Mouse (Mus musculus) bone marrow, adult 2 months (tissue): ENCODE results near the gene Abce1. TPM values are rescaled to one million over a fixed set of nuclear protein-coding genes. Genes with fewer than 3 reads are reported as not detected.

Source experiments
- H3K27ac ChIP-seq: fragments of 200-500 bp; 2 replicates; pipeline ENCODE4 v1.5.1; 2012; ENCODE audit warnings: low read depth, mild to moderate bottlenecking, control low read depth, inconsistent platforms, low read length; ENCODE audit not compliant: control insufficient read depth, poor library complexity, insufficient read depth
- H3K4me1 ChIP-seq: fragments of 200-500 bp; 2 replicates; pipeline ENCODE4 v1.6.1; 2011; ENCODE audit warnings: low read length; ENCODE audit not compliant: control insufficient read depth, insufficient read depth
- H3K4me3 ChIP-seq: fragments of 200-500 bp; replicated peaks from 2 replicates; pipeline ENCODE3; 2011; ENCODE audit warnings: mild to moderate bottlenecking, low read depth, low read length, control low read depth; ENCODE audit not compliant: control insufficient read depth
- CTCF ChIP-seq: fragments of 200-500 bp; IDR thresholded peaks from 2 replicates; pipeline ENCODE4 v1.5.1; 2011; ENCODE audit warnings: low read length, control low read depth; ENCODE audit not compliant: control insufficient read depth, insufficient read depth
- POLR2A ChIP-seq: fragments of 200-500 bp; IDR thresholded peaks from 2 replicates; pipeline ENCODE4 v1.6.1; 2011; ENCODE audit warnings: low read depth, mild to moderate bottlenecking, control low read depth, low read length, borderline replicate concordance; ENCODE audit not compliant: control insufficient read depth
- WGBS: fragments of 180-500 bp; shearing (Covaris S2); methylation state at CpG from one replicate; pipeline ENCODE4 v1.1.7; 2018; 5-methylcytosine and 5-hydroxymethylcytosine counted together
- polyA plus RNA-seq: library from polyadenylated mRNA; stranded (reverse); fragments of >200 nt; gene quantifications from 2 replicates; pipeline ENCODE4 v1.2.4, GENCODE M21; 2011; ENCODE audit warnings: low replicate concordance; ENCODE audit not compliant: missing spikeins, insufficient read depth, insufficient read length

Gene Abce1
- polyA plus RNA-seq, 1 experiment, result 44.0 TPM

DNA sequence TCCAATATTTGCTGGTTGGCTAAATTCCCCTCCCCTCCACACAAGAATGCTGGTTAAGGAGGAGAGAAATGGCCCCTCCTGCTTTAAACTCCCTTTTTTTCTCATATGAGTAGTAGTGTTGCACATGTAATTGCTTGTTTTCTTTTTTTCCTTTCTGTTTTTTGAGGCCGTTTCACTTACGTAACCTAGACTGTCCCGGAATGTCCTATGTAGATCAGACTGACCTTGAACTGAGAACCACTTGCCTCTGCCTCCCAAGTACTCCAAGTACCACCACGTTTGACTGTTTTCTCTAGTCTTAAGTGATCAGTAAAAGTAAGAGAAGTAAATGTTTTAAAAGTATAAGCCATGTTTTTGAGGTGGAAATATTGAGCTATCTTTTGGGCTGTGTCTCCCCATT lies 57.8 kb downstream of the Abce1 start:
- no peak for TF ChIP-seq CTCF
- TF ChIP-seq POLR2A, result no peak
- Histone ChIP-seq H3K4me1 (no peaks in the 10 kb centered on the region), H3K27ac (no peak overlapping the region), H3K4me3 (no peak overlapping the region)
- 85% methylated on average over 4 of the region's 4 CpGs for WGBS

DNA sequence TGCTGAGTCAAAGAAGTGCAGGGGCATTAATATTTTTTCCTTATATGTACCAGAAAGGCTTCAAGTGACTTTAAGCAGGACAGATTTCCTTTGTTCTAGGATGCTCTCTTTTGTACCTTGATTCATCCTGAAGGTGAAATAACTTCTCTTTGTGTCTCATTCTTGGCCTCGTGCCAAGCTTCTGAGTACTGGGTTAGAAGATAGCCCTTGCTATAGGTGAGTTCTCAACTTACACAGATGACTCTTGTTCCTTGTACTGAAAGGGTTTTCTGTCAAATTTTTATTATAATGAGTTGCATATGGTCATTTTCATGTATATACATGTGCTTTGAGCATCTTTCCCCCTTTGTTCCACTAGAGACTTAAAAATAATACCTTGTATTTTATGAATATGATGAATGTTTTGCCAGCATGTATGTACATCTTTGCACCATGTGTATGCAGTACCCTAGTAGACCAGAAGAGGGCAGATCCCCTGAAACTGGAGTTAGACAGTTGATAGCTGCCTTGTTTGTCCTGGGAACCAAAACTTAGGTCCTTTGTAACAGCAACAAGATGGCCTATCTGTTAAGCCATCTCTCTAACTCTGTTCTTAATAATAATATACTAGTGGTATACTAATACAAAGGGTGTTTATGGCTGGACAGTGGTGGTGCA lies 61.3 kb downstream of the Abce1 start:
- TF ChIP-seq CTCF (no peak), POLR2A (no peak)
- no peaks in the 10 kb centered on the region for H3K4me1 ChIP-seq
- H3K27ac ChIP-seq, result no peak overlapping the region
- H3K4me3 ChIP-seq, result no peak overlapping the region
- 75% methylated on average over 1 of the region's 1 CpGs for WGBS

DNA sequence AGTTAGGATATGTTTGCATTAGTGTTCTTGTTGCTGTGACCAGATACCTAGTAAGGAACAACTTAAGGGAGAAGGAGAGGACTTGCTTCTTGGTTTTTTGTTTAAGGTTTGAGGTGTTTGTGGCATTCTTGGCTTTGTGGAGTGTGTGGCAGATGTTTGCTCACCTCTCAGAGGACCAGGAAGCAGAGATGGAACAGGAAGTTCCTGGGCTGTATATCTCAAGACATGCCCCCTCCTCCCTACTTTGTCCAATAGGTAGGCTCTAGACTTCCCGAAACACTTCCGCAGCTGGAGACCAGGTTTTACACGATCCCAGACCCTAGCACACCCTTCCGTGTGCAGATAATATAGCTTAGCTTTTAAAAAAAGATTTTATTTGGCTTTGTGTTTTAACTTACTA lies 62.0 kb downstream of the Abce1 start:
- no peaks in the 10 kb centered on the region for H3K4me1 ChIP-seq
- 90% methylated on average over 4 of the region's 4 CpGs for WGBS
- TF ChIP-seq POLR2A, result no peak
- no peak for TF ChIP-seq CTCF
- no peak overlapping the region for H3K27ac ChIP-seq
- H3K4me3 ChIP-seq, result no peak overlapping the region

DNA sequence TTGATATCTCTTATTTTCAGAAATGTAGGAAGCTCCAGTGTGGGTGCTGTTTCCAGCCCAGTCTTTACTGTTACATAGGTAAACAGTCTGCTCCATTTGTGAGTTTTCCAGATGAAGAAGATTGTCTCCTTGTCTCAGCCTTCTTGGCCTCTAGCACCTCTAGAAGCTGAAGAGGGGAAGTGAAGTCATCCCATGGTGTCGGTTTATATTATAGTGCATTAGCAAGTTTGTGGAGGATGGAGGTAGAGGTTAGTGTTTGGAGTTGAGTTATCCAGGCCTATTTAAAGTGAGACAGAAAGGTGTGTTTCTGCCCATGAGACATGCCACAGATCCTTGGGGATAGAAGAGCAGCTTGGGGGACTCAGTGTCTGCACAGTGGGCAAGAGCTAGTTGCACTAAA lies 70.4 kb downstream of the Abce1 start:
- TF ChIP-seq POLR2A (no peak), CTCF (no peak)
- Histone ChIP-seq H3K27ac (no peak overlapping the region), H3K4me3 (no peak overlapping the region), H3K4me1 (peaks cover 2% of the 10 kb centered on the region)
- WGBS, result 0% methylated on average over 1 of the region's 1 CpGs

DNA sequence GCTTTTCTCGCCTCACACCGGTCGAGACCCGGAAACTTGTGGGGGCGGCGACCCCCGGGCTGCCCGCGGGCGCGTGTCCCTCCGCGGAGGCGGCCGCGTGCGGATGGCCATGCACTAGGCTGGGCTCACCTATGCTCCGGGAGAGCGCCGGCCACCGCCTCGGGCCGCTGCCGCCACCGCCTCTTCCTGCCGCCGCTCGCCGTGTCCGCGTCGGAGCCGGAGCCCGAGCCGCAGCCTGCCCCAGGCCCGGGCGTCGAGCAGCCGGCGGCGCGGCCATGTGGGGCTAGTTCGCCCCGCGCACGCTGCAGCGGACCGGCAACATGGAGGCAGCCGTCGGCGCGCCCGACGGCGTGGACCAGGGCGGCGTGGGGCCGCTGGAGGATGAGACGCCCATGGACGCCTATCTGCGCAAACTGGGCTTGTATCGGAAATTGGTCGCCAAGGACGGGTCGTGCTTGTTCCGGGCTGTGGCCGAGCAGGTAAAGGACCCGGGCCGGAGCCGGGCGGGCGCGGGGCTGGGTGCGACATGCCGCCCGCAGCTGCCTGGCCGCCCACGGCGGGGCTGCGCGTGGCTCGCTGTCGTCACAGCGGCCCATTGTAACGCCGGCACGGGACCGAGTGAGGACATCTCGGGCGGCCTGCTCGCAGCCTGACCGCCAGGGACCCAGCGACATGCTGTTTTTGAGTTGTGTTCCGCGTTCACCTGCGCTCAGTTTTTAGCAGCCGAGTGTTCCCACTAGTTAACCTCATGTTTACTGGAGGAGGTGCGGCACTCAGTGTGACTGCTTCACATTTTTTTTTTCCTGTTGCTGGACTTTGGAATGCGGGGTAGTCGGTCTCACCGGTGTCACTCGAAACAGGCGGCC lies 71.7 kb downstream of the Abce1 start, which contains the start of gene Otud4:
Gene Otud4, plus strand, starts transcription at position 33 of the 866 bp plus-strand sequence.
- Histone ChIP-seq H3K27ac (peak within 1 kb of the TSS; percentile 99), H3K4me3 (peak within 1 kb of the TSS; percentile 73), H3K4me1 (peaks cover 2% of the 10 kb centered on the region)
- TF ChIP-seq CTCF, result 0 out of 2 replicates have a peak, but pooled peaks have one; percentile 15
- peak; percentile 15; the same call in 1 of the 2 replicates for TF ChIP-seq POLR2A
- under 1% methylated on average over 103 of the region's 103 CpGs for WGBS

DNA sequence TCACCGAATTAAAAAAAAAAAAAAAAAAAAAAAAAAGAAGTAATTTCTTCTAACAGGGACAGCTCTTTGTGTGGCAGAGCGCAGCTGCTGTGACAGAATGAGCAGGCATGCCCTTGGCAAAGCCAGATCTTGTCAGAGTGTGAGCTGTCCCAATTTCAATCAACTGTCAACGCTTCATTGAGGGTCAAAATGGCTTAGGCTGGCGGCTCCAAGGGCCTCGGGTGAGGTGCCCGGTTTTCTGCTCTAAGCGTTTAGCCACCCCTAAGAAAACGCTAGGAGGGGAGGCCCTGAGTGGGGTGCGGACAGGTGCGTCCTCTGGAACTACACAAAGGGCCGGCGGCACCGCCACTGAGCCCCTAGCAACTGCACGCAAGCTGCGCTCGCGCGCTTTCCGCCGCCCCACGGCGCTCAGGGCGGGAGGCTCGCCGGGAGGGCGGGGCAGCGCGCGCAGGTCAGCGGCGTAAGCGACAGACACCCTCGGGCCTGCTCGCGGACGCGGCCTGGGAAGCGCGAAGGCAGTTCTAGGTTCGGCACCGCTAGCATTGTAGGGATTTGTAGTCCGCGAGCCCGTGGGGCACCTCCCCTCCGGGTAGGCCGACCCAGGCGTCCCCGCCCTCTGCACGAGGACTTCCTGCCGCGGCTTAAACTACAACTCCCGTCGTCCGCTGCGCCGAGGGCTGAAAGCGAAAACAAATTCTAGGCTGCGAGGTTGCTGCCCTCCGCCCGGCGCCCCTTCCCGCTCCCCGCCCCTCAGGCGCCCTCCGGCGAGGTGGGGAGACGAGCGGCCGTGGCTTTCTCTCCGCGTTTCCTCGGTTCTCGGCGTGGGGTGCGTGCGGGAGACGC lies 72.6 kb downstream of the Abce1 start:
- peaks cover 2% of the 10 kb centered on the region for H3K4me1 ChIP-seq
- TF ChIP-seq POLR2A (peak; percentile 90; the same call in 1 of the 2 replicates), CTCF (no peak)
- H3K4me3 ChIP-seq, result peak overlapping the region; percentile 73
- peak overlapping the region; percentile 99 for H3K27ac ChIP-seq
- under 1% methylated on average over 77 of the region's 77 CpGs for WGBS

DNA sequence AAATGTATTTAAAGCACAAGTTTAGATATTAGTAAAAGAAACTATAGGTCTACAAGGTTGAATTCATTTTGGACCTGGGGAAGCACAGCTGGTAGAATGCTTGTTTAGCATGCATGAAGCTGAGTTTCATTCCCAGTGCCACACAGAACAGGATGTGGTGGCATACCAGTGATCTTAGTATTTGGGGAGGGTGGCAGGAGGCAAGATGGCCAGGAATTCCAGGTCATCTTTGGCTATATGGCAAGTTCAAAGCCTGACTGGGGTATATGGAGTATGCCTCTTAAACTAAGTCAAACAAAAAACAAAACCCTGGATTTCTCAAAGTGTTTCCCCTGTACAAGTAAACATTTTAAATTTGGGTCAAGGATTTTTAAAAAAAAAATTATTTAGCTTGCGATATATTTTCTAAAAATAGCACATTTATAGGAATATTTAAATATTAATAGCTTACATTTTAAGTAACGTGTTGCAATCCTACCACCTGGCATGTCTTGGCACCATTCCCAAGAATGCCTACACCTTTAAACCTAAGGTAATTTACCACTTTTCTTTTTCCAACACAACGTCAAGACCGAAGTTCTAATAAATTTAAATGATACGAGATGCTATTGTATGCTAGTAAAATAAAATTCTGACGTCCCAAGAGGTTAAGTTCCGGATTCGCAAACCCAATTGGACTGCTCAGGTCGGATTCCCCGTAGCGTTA lies 73.4 kb downstream of the Abce1 start:
- H3K4me3 ChIP-seq, result peak overlapping the region; percentile 69
- peaks cover 2% of the 10 kb centered on the region for H3K4me1 ChIP-seq
- 3% methylated on average over 11 of the region's 11 CpGs for WGBS
- TF ChIP-seq POLR2A, result no peak
- TF ChIP-seq CTCF, result no peak
- H3K27ac ChIP-seq, result peak overlapping the region; percentile 99; the same call in 1 of the 2 replicates
